Mouse (Mus musculus): ENCODE data around the gene Plxna3. TPM values are rescaled to one million over a fixed set of nuclear protein-coding genes. Genes with fewer than 3 reads are reported as not detected.
A peak's percentile ranks its signal among the peaks of the same experiment; 100 is the strongest.

Plxna3 gene
- total and polyA plus RNA-seq, 3 experiments = 2.0 to 5.0 (median 4.9) TPM

- H3K4me2 ChIP-seq (ENCODE audit: insufficient read depth, low read depth, poor library complexity, severe bottlenecking) = peak overlapping the region; percentile 73
- in situ Hi-C loops (cut with MboI; ENCODE audit: low pct_ligation_motif_present, low pct_unique_long_range_greater_than_20kb, low sequenced_read_pairs) = no loop called here
- no peaks in the 10 kb centered on the region; the same call in 1 of the 2 replicates for H3K79me2 ChIP-seq (replicated peaks; ENCODE audit: control insufficient read depth, extremely low read depth, insufficient read depth, poor library complexity, severe bottlenecking)
- dilution Hi-C loops (cut with MboI; ENCODE audit: extremely low pct_ligation_motif_present, extremely low pct_unique_long_range_greater_than_20kb, low sequenced_read_pairs) = no loop called here
- peak overlapping the region; percentile 64 for H3K9ac ChIP-seq (ENCODE audit: insufficient read depth, low read depth)
- no peaks in the 10 kb centered on the region for H3K27me3 ChIP-seq (replicated peaks)
- H3K4me3 ChIP-seq (replicated peaks in 1 of 3; ENCODE audit: low read depth in 2 of 3, low read length in 2 of 3, poor library complexity in 1 of 3) = peak overlapping the region; percentile 37 to 53 (median 39)
- H3K36me3 ChIP-seq (replicated peaks in 1 of 2; ENCODE audit: control insufficient read depth in 1 of 2, insufficient read depth in 1 of 2, low read length in 1 of 2) = peaks cover 0 to 20% of the 10 kb centered on the region in 2 experiments
- peaks cover 9 to 26% of the 10 kb centered on the region in 2 experiments; a peak in 2 of 4 replicates for H3K4me1 ChIP-seq (ENCODE audit: control insufficient read depth in 1 of 2, insufficient read depth in 2 of 2)
- no peak for TF ChIP-seq RAD21 (IDR thresholded peaks at IDR 0.05; ENCODE audit: low read depth, low read length)
- no peaks in the 10 kb centered on the region for H3K9me3 ChIP-seq (replicated peaks; ENCODE audit: low read length)
- no peak for DNase-seq (ENCODE audit: extremely low read depth)
- no peak overlapping the region for H3K27ac ChIP-seq (ENCODE audit: insufficient read depth, low read depth)
Observed at GRCm38 (mm10) chrX:74329215-74329671, 377 bp downstream of the Plxna3 start.

- H3K4me2 ChIP-seq (ENCODE audit: insufficient read depth, low read depth, poor library complexity, severe bottlenecking) = no peak overlapping the region
Observed at GRCm38 (mm10) chrX:74330166-74330930, 1.5 kb downstream of the Plxna3 start.

GRCm38 (mm10) chrX:74352645-74353466, 24.0 kb downstream of the Plxna3 start:
- dilution Hi-C loops (cut with MboI; ENCODE audit: extremely low pct_ligation_motif_present, extremely low pct_unique_long_range_greater_than_20kb, low sequenced_read_pairs) = no loop called here
- Histone ChIP-seq H3K9me3 (replicated peaks; ENCODE audit: low read length) (no peaks in the 10 kb centered on the region), H3K79me2 (replicated peaks; ENCODE audit: control insufficient read depth, extremely low read depth, insufficient read depth, poor library complexity, severe bottlenecking) (0 out of 2 replicates have a peak, but pooled peaks cover 4% of the 10 kb centered on the region), H3K27ac (ENCODE audit: insufficient read depth, low read depth) (0 out of 2 replicates have a peak overlapping the region, but pooled peaks have one; percentile 27), H3K4me3 (replicated peaks in 1 of 3; ENCODE audit: low read depth in 2 of 3, low read length in 2 of 3, poor library complexity in 1 of 3) (peak overlapping the region; percentile 61 to 88 (median 68)), H3K9ac (ENCODE audit: insufficient read depth, low read depth) (peak overlapping the region; percentile 79), H3K4me1 (ENCODE audit: control insufficient read depth in 1 of 2, insufficient read depth in 2 of 2) (no peaks in the 10 kb centered on the region), H3K4me2 (ENCODE audit: insufficient read depth, low read depth, poor library complexity, severe bottlenecking) (peak overlapping the region; percentile 44), H3K36me3 (replicated peaks in 1 of 2; ENCODE audit: control insufficient read depth in 1 of 2, insufficient read depth in 1 of 2, low read length in 1 of 2) (no peaks in the 10 kb centered on the region), H3K27me3 (replicated peaks) (no peaks in the 10 kb centered on the region)
- no peak for DNase-seq (ENCODE audit: extremely low read depth)
- TF ChIP-seq BHLHE40 (IDR thresholded peaks at IDR 0.05; ENCODE audit: low read depth, low read length) = no peak
- no peak for TF ChIP-seq TCF12 (IDR thresholded peaks at IDR 0.05; ENCODE audit: low read depth, low read length)
- TF ChIP-seq MAX (IDR thresholded peaks at IDR 0.05; ENCODE audit: low read length) = no peak
- TF ChIP-seq NELFE (IDR thresholded peaks at IDR 0.05; ENCODE audit: low read depth, low read length) = no peak
- TF ChIP-seq POLR2A (IDR thresholded peaks at IDR 0.05; ENCODE audit: low read depth, low read length) = no peak
- no peak for TF ChIP-seq CHD1 (IDR thresholded peaks at IDR 0.05; ENCODE audit: low read depth, low read length)
- TF ChIP-seq RCOR1 (conservative IDR thresholded peaks at IDR 0.05; ENCODE audit: low read depth, low read length) = no peak
- TF ChIP-seq MYC (IDR thresholded peaks at IDR 0.05; ENCODE audit: low read depth, low read length) = no peak
- TF ChIP-seq MAZ (IDR thresholded peaks at IDR 0.05; ENCODE audit: low read depth, low read length) = no peak
- no peak for TF ChIP-seq MXI1 (IDR thresholded peaks at IDR 0.05; ENCODE audit: low read depth, low read length)
- TF ChIP-seq JUND (conservative IDR thresholded peaks at IDR 0.05; ENCODE audit: low read depth, low read length) = no peak
- no peak for TF ChIP-seq IRF4 (IDR thresholded peaks at IDR 0.05; ENCODE audit: low read depth, low read length)
- no peak for TF ChIP-seq MAFK (IDR thresholded peaks at IDR 0.05; ENCODE audit: insufficient replicate concordance, low read length)
- in situ Hi-C loops (cut with MboI; ENCODE audit: low pct_ligation_motif_present, low pct_unique_long_range_greater_than_20kb, low sequenced_read_pairs) = no loop called here

More at GRCm38 (mm10) chrX:74330166-74330930, 1.5 kb downstream of the Plxna3 start:
- peaks cover 0 to 28% of the 10 kb centered on the region in 2 experiments for H3K36me3 ChIP-seq (replicated peaks in 1 of 2; ENCODE audit: control insufficient read depth in 1 of 2, insufficient read depth in 1 of 2, low read length in 1 of 2)
- no peak overlapping the region for H3K4me3 ChIP-seq (replicated peaks in 1 of 3; ENCODE audit: low read depth in 2 of 3, low read length in 2 of 3, poor library complexity in 1 of 3)
- in situ Hi-C loops (cut with MboI; ENCODE audit: low pct_ligation_motif_present, low pct_unique_long_range_greater_than_20kb, low sequenced_read_pairs) = no loop called here
- peaks cover 9 to 26% of the 10 kb centered on the region in 2 experiments; a peak in 2 of 4 replicates for H3K4me1 ChIP-seq (ENCODE audit: control insufficient read depth in 1 of 2, insufficient read depth in 2 of 2)
- no peak overlapping the region for H3K9ac ChIP-seq (ENCODE audit: insufficient read depth, low read depth)
- H3K27ac ChIP-seq (ENCODE audit: insufficient read depth, low read depth) = no peak overlapping the region
- H3K9me3 ChIP-seq (replicated peaks; ENCODE audit: low read length) = no peaks in the 10 kb centered on the region
- dilution Hi-C loops (cut with MboI; ENCODE audit: extremely low pct_ligation_motif_present, extremely low pct_unique_long_range_greater_than_20kb, low sequenced_read_pairs) = no loop called here
- H3K27me3 ChIP-seq (replicated peaks) = no peaks in the 10 kb centered on the region
- no peak for DNase-seq (ENCODE audit: extremely low read depth)
- TF ChIP-seq UBTF (IDR thresholded peaks at IDR 0.05; ENCODE audit: low read depth, low read length) (no peak), NRF1 (IDR thresholded peaks at IDR 0.05; ENCODE audit: low read depth, low read length) (no peak), CHD2 (IDR thresholded peaks at IDR 0.05; ENCODE audit: low read length) (no peak), KAT2A (IDR thresholded peaks at IDR 0.05; ENCODE audit: insufficient replicate concordance, low read length) (no peak), MAZ (IDR thresholded peaks at IDR 0.05; ENCODE audit: low read depth, low read length) (no peak)
- no peaks in the 10 kb centered on the region; the same call in 1 of the 2 replicates for H3K79me2 ChIP-seq (replicated peaks; ENCODE audit: control insufficient read depth, extremely low read depth, insufficient read depth, poor library complexity, severe bottlenecking)
